Mouse (Mus musculus): ENCODE data around the gene Prune1.

DNA sequence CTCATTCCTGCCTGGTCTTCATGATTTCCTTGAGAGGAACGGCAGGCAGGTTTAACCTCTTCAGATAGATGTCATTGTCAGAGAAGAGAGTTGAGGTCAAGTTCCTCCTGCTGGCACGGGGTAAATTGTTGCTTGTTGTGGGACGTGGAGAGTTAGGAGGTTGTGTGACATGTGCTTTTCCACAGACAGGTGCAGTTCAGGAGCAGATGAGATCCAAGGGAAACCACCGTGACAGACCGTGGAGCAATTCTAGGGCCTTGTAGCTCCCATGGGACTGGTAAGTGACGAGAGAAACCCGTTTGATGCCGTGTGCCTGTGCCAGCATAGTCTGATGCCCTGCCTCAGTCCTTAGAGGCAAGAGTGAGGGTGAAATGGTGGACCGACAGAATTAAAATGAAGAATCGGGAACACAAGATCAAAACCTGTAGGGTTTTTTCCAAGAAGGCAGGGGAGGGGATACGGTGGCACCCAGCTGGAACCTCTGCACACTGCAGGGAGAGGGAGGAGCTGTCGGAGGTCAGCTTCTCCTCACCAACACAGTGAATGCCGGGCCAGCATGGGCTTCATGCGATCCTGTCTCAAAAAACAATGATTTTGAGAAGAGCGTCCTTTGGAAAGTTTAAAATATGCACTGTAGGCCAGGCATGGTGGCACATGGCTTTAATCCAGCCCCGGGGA lies 48.4 kb downstream of the Prune1 start:
- TF ChIP-seq CTCF (conservative IDR thresholded peaks at IDR 0.05; ENCODE audit: low read length) (no peak), NANOG (IDR thresholded peaks at IDR 0.05; ENCODE audit: borderline replicate concordance, low read length) (no peak), POU5F1 (IDR thresholded peaks at IDR 0.05; ENCODE audit: borderline replicate concordance, low read length) (no peak)

Measured in E14TG2a.4 (cell line).